Mouse (Mus musculus): ENCODE results near the gene Npcd.

GRCm38 (mm10) chr15:79802304-79802703, 31.7 kb downstream of the Npcd start:
- no peak for TF ChIP-seq CTCF (IDR thresholded peaks at IDR 0.05; ENCODE audit: low read depth)
- TF ChIP-seq EP300 (optimal IDR thresholded peaks at IDR 0.05): no peak

Data from stomach, postnatal 0 days (tissue).